ENCODE assay signal across 8 mouse cellular contexts in genomic region chr5:25734318-25734717, GRCm38 (mm10). TPM values are rescaled to one million over a fixed set of nuclear protein-coding genes. Genes with fewer than 3 reads are reported as not detected.
A peak's percentile ranks its signal among the peaks of the same experiment; 100 is the strongest.
DNase-seq lines count a peak whose midpoint lies in the region; TF ChIP-seq lines count a peak whose summit lies in the region.

No protein-coding gene starts in this region.

- TF ChIP-seq CTCF in brain, embryonic 14.5 days (IDR thresholded peaks at IDR 0.05; ENCODE audit: borderline replicate concordance, extremely low read depth, insufficient read depth, insufficient read length) = peak; percentile 73

- no peak for TF ChIP-seq POLR2A in brain, embryonic 14.5 days (IDR thresholded peaks at IDR 0.05; ENCODE audit: borderline replicate concordance, extremely low read depth, insufficient read depth, insufficient read length, poor library complexity, severe bottlenecking)

- peak; percentile 41 for DNase-seq in gastrocnemius, postnatal 10 days
- no peak for DNase-seq in gastrocnemius, postnatal 25 days
- peak; percentile 42 for DNase-seq in ovary, postnatal 36 days (ENCODE audit: low spot score)
- no peak for DNase-seq in ovary, postnatal 10 days (ENCODE audit: low spot score)
- DNase-seq in brain, embryonic 14.5 days (ENCODE audit: low read depth) = peak; percentile 66
- peak; percentile 26 to 27 for DNase-seq in frontal cortex, postnatal 25 days (ENCODE audit: low spot score in 2 of 2)
- peak; percentile 8 to 12 for DNase-seq in lung, adult 18-20 months
- DNase-seq in thymus, postnatal 4 days = peak; percentile 67

RNA-seq across cellular contexts. Expression of gene Actr3b, which starts 25.5 kb away (rescaled TPM):
- total RNA-seq in gastrocnemius, postnatal 10 days (2021) = 1 to 10 TPM in 1 of 2 experiments, under 1 TPM in 1; 0.93 to 1.5 TPM
- 1 to 10 TPM in 1 of 2 experiments, under 1 TPM in 1; 0.67 to 1.8 TPM for total RNA-seq in gastrocnemius, postnatal 25 days (2021)
- polyA plus RNA-seq in brain, embryonic 14.5 days (2012; rRNA removed) = 15.5 and 18.0 TPM in 2 replicates

RNA-seq across cellular contexts. Expression of gene Xrcc2, which starts 28.7 kb away (rescaled TPM):
- total RNA-seq in gastrocnemius, postnatal 10 days (2021) = 1 to 10 TPM; 2.9 to 4.4 TPM
- total RNA-seq in gastrocnemius, postnatal 25 days (2021) = 1 to 10 TPM; 2.4 to 3.2 TPM
- 7.9 and 12.0 TPM in 2 replicates for polyA plus RNA-seq in brain, embryonic 14.5 days (2012; rRNA removed)

Comparison
In these comparisons a context has a peak if more than half of its experiments do, and no peak if none do; other contexts are left out.
1. DNase-seq: peak in gastrocnemius, postnatal 10 days (single experiment), ovary, postnatal 36 days (single experiment), brain, embryonic 14.5 days (single experiment), frontal cortex, postnatal 25 days (2 of 2), lung, adult 18-20 months (2 of 2) and thymus, postnatal 4 days (single experiment); none in gastrocnemius, postnatal 25 days (single experiment) and ovary, postnatal 10 days (single experiment).